Mouse (Mus musculus): ENCODE data around the gene Adamts16. TPM values are rescaled to one million over a fixed set of nuclear protein-coding genes. Genes with fewer than 3 reads are reported as not detected.

Gene Adamts16
- polyA plus RNA-seq, 1 experiment: 3.1 TPM

GRCm38 (mm10) chr13:70740281-70741240 lies 101.0 kb downstream of the Adamts16 start:
- Histone ChIP-seq H3K4me1 (ENCODE audit: control insufficient read depth, insufficient read depth, low read length) (peaks cover 12% of the 10 kb centered on the region; the same call in 1 of the 2 replicates), H3K27ac (ENCODE audit: insufficient read depth, low read length) (no peak overlapping the region), H3K4me3 (ENCODE audit: insufficient read depth, low read length) (no peak overlapping the region)
- TF ChIP-seq CTCF (IDR thresholded peaks at IDR 0.05; ENCODE audit: borderline replicate concordance, insufficient read depth, low read length) (no peak), POLR2A (IDR thresholded peaks at IDR 0.05; ENCODE audit: low read depth, low read length) (no peak)

GRCm38 (mm10) chr13:70738781-70739180 lies 102.8 kb downstream of the Adamts16 start:
- H3K4me3 ChIP-seq (ENCODE audit: insufficient read depth, low read length): no peak overlapping the region
- peaks cover 12% of the 10 kb centered on the region for H3K4me1 ChIP-seq (ENCODE audit: control insufficient read depth, insufficient read depth, low read length)
- no peak for TF ChIP-seq POLR2A (IDR thresholded peaks at IDR 0.05; ENCODE audit: low read depth, low read length)
- no peak for TF ChIP-seq CTCF (IDR thresholded peaks at IDR 0.05; ENCODE audit: borderline replicate concordance, insufficient read depth, low read length)
- H3K27ac ChIP-seq (ENCODE audit: insufficient read depth, low read length): no peak overlapping the region

GRCm38 (mm10) chr13:70736409-70736808 lies 105.2 kb downstream of the Adamts16 start:
- Histone ChIP-seq H3K4me3 (ENCODE audit: insufficient read depth, low read length) (no peak overlapping the region), H3K27ac (ENCODE audit: insufficient read depth, low read length) (peak overlapping the region; percentile 54; the same call in 1 of the 2 replicates), H3K4me1 (ENCODE audit: control insufficient read depth, insufficient read depth, low read length) (peaks cover 22% of the 10 kb centered on the region)
- TF ChIP-seq POLR2A (IDR thresholded peaks at IDR 0.05; ENCODE audit: low read depth, low read length) (no peak), CTCF (IDR thresholded peaks at IDR 0.05; ENCODE audit: borderline replicate concordance, insufficient read depth, low read length) (no peak)

GRCm38 (mm10) chr13:70734640-70735039 lies 107.0 kb downstream of the Adamts16 start:
- Histone ChIP-seq H3K4me1 (ENCODE audit: control insufficient read depth, insufficient read depth, low read length) (peaks cover 36% of the 10 kb centered on the region), H3K27ac (ENCODE audit: insufficient read depth, low read length) (peak overlapping the region; percentile 70), H3K4me3 (ENCODE audit: insufficient read depth, low read length) (no peak overlapping the region)
- TF ChIP-seq CTCF (IDR thresholded peaks at IDR 0.05; ENCODE audit: borderline replicate concordance, insufficient read depth, low read length) (no peak), POLR2A (IDR thresholded peaks at IDR 0.05; ENCODE audit: low read depth, low read length) (no peak)

GRCm38 (mm10) chr13:70733911-70734310 lies 107.7 kb downstream of the Adamts16 start:
- peak overlapping the region; percentile 72 for H3K27ac ChIP-seq (ENCODE audit: insufficient read depth, low read length)
- H3K4me1 ChIP-seq (ENCODE audit: control insufficient read depth, insufficient read depth, low read length): peaks cover 36% of the 10 kb centered on the region
- no peak for TF ChIP-seq CTCF (IDR thresholded peaks at IDR 0.05; ENCODE audit: borderline replicate concordance, insufficient read depth, low read length)
- no peak for TF ChIP-seq POLR2A (IDR thresholded peaks at IDR 0.05; ENCODE audit: low read depth, low read length)
- H3K4me3 ChIP-seq (ENCODE audit: insufficient read depth, low read length): no peak overlapping the region

- Histone ChIP-seq H3K4me1 (ENCODE audit: control insufficient read depth, insufficient read depth, low read length) (peaks cover 36% of the 10 kb centered on the region), H3K4me3 (ENCODE audit: insufficient read depth, low read length) (no peak overlapping the region), H3K27ac (ENCODE audit: insufficient read depth, low read length) (peak overlapping the region; percentile 72)
- TF ChIP-seq POLR2A (IDR thresholded peaks at IDR 0.05; ENCODE audit: low read depth, low read length) (no peak), CTCF (IDR thresholded peaks at IDR 0.05; ENCODE audit: borderline replicate concordance, insufficient read depth, low read length) (no peak)
Observed at GRCm38 (mm10) chr13:70733206-70733605, 108.4 kb downstream of the Adamts16 start.

- H3K4me1 ChIP-seq (ENCODE audit: control insufficient read depth, insufficient read depth, low read length): peaks cover 36% of the 10 kb centered on the region
- TF ChIP-seq POLR2A (IDR thresholded peaks at IDR 0.05; ENCODE audit: low read depth, low read length): no peak
- H3K4me3 ChIP-seq (ENCODE audit: insufficient read depth, low read length): no peak overlapping the region
- peak overlapping the region; percentile 16; the same call in 1 of the 2 replicates for H3K27ac ChIP-seq (ENCODE audit: insufficient read depth, low read length)
Observed at GRCm38 (mm10) chr13:70732781-70733180, 108.8 kb downstream of the Adamts16 start.

GRCm38 (mm10) chr13:70731349-70731748 lies 110.3 kb downstream of the Adamts16 start:
- no peak for TF ChIP-seq CTCF (IDR thresholded peaks at IDR 0.05; ENCODE audit: borderline replicate concordance, insufficient read depth, low read length)
- no peak for TF ChIP-seq POLR2A (IDR thresholded peaks at IDR 0.05; ENCODE audit: low read depth, low read length)
- Histone ChIP-seq H3K4me1 (ENCODE audit: control insufficient read depth, insufficient read depth, low read length) (peaks cover 33% of the 10 kb centered on the region), H3K4me3 (ENCODE audit: insufficient read depth, low read length) (no peak overlapping the region), H3K27ac (ENCODE audit: insufficient read depth, low read length) (peak overlapping the region; percentile 21; the same call in 1 of the 2 replicates)

- Histone ChIP-seq H3K4me1 (ENCODE audit: control insufficient read depth, insufficient read depth, low read length) (peaks cover 33% of the 10 kb centered on the region), H3K4me3 (ENCODE audit: insufficient read depth, low read length) (no peak overlapping the region), H3K27ac (ENCODE audit: insufficient read depth, low read length) (no peak overlapping the region)
- no peak for TF ChIP-seq CTCF (IDR thresholded peaks at IDR 0.05; ENCODE audit: borderline replicate concordance, insufficient read depth, low read length)
Observed at GRCm38 (mm10) chr13:70729996-70730395, 111.6 kb downstream of the Adamts16 start.

GRCm38 (mm10) chr13:70726249-70726648 lies 115.4 kb downstream of the Adamts16 start:
- H3K27ac ChIP-seq (ENCODE audit: insufficient read depth, low read length): no peak overlapping the region
- no peak overlapping the region for H3K4me3 ChIP-seq (ENCODE audit: insufficient read depth, low read length)
- TF ChIP-seq POLR2A (IDR thresholded peaks at IDR 0.05; ENCODE audit: low read depth, low read length) (no peak), CTCF (IDR thresholded peaks at IDR 0.05; ENCODE audit: borderline replicate concordance, insufficient read depth, low read length) (no peak)
- H3K4me1 ChIP-seq (ENCODE audit: control insufficient read depth, insufficient read depth, low read length): peaks cover 23% of the 10 kb centered on the region

Measured in embryonic fibroblast, embryonic 13.5 days (primary cell).